Mouse (Mus musculus): Measurements from ENCODE around the gene Ift172. TPM values are rescaled to one million over a fixed set of nuclear protein-coding genes. Genes with fewer than 3 reads are reported as not detected.

The Ift172 gene
- total and polyA plus RNA-seq, 3 experiments = 28.0 to 42.9 (median 37.2) TPM

DNA sequence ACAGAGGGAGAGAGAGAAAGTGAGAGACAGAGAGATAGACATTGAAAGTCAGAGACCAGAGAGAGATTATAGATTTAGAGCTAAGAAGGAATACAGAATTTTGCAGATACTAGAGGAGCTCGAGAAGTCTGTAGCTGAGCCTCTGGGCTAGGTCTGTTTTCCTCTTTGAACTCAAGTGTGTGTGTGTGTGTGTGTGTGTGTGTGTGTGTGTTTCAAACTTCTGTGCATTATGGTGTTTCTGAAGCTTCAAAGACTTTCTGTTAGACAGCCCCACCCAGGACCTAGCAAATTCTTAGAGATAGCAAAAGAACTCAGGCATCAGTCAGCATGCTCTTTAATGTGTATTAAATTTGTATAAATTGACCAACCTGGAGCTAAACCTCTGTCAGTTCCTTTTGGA is 64.3 kb downstream of the Ift172 start:
- H3K79me2 ChIP-seq (replicated peaks; ENCODE audit: control insufficient read depth, insufficient read depth, low read length) = no peaks in the 10 kb centered on the region
- TF ChIP-seq CTCF (IDR thresholded peaks at IDR 0.05) = no peak
- H3K4me3 ChIP-seq = no peak overlapping the region
- 63% methylated on average over 1 of the region's 1 CpGs for WGBS
- no peaks in the 10 kb centered on the region for H3K36me3 ChIP-seq (ENCODE audit: control insufficient read depth, insufficient read depth, low read length)
- H3K27me3 ChIP-seq (ENCODE audit: control insufficient read depth, insufficient read depth, low read length) = no peaks in the 10 kb centered on the region
- no peaks in the 10 kb centered on the region for H3K4me1 ChIP-seq (ENCODE audit: control insufficient read depth, insufficient read depth, low read length)
- intact Hi-C loops (cut with DNase I) = no loop called here
- no peak for DNase-seq
- H3K27ac ChIP-seq = no peak overlapping the region
- no peak overlapping the region for H3K9ac ChIP-seq (ENCODE audit: low read depth, low read length)

DNA sequence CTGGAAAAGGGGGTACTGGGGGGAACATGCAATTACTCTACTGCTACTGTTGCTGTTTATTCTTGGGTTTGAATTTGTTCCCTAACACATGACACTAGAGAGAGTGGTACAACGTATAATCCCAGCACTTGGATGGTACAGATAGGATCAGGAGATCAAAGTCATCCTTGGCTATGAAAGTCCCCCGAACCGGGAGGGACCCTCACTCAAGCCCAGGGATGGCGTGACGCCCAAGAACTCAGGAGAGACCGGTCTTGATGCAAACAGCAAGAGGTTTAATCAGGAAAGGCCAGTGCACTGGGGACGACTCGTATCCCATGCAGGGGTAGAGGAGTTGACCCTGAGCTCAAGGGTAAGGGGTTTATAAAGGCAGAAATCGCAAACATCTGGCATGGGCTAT is 68.2 kb downstream of the Ift172 start:
- no peak overlapping the region for H3K27ac ChIP-seq
- H3K4me1 ChIP-seq (ENCODE audit: control insufficient read depth, insufficient read depth, low read length) = peaks cover 6% of the 10 kb centered on the region
- no peak for DNase-seq
- no peak overlapping the region for H3K4me3 ChIP-seq
- 95% methylated on average over 9 of the region's 9 CpGs for WGBS
- no peak for TF ChIP-seq CTCF (IDR thresholded peaks at IDR 0.05)
- TF ChIP-seq POLR2A (IDR thresholded peaks at IDR 0.05; ENCODE audit: insufficient read depth, low read depth, low read length) = no peak
- TF ChIP-seq EP300 (IDR thresholded peaks at IDR 0.05; ENCODE audit: insufficient read depth, low read depth, low read length) = no peak
- peaks cover 7% of the 10 kb centered on the region for H3K36me3 ChIP-seq (ENCODE audit: control insufficient read depth, insufficient read depth, low read length)
- 0 out of 2 replicates have a peak, but pooled peaks cover 2% of the 10 kb centered on the region for H3K79me2 ChIP-seq (replicated peaks; ENCODE audit: control insufficient read depth, insufficient read depth, low read length)
- no peaks in the 10 kb centered on the region for H3K27me3 ChIP-seq (ENCODE audit: control insufficient read depth, insufficient read depth, low read length)
- no peak overlapping the region for H3K9ac ChIP-seq (ENCODE audit: low read depth, low read length)
- intact Hi-C loops (cut with DNase I) = loop anchor here (5.0 kb wide), 1 partner anchor 105 kb away; no protein-coding TSS in a partner anchor

GRCm38 (mm10) chr5:31221304-31221945 is 69.5 kb downstream of the Ift172 start:
- DNase-seq = no peak
- peak overlapping the region; percentile 73; the same call in 1 of the 2 replicates for H3K9ac ChIP-seq (ENCODE audit: low read depth, low read length)
- 20% methylated on average over 11 of the region's 11 CpGs for WGBS
- intact Hi-C loops (cut with DNase I) = loop anchor here (2.0 to 5.0 kb wide), 3 partner anchors 19 to 106 kb away; partner anchors contain the start of genes Mpv17 and Zfp513
- H3K4me1 ChIP-seq (ENCODE audit: control insufficient read depth, insufficient read depth, low read length) = peaks cover 6% of the 10 kb centered on the region
- H3K4me3 ChIP-seq = peak overlapping the region; percentile 98
- H3K27ac ChIP-seq = peak overlapping the region; percentile 92
- H3K27me3 ChIP-seq (ENCODE audit: control insufficient read depth, insufficient read depth, low read length) = no peaks in the 10 kb centered on the region
- peaks cover 7% of the 10 kb centered on the region for H3K36me3 ChIP-seq (ENCODE audit: control insufficient read depth, insufficient read depth, low read length)
- peaks cover 4% of the 10 kb centered on the region for H3K79me2 ChIP-seq (replicated peaks; ENCODE audit: control insufficient read depth, insufficient read depth, low read length)
- TF ChIP-seq POLR2A (IDR thresholded peaks at IDR 0.05; ENCODE audit: insufficient read depth, low read depth, low read length) (no peak), CTCF (IDR thresholded peaks at IDR 0.05) (peak; percentile 41), EP300 (IDR thresholded peaks at IDR 0.05; ENCODE audit: insufficient read depth, low read depth, low read length) (no peak)

- Histone ChIP-seq H3K4me1 (ENCODE audit: control insufficient read depth, insufficient read depth, low read length) (peaks cover 6% of the 10 kb centered on the region), H3K36me3 (ENCODE audit: control insufficient read depth, insufficient read depth, low read length) (peaks cover 7% of the 10 kb centered on the region), H3K9ac (ENCODE audit: low read depth, low read length) (peak within 1 kb of the TSS; percentile 94), H3K27me3 (ENCODE audit: control insufficient read depth, insufficient read depth, low read length) (no peaks in the 10 kb centered on the region), H3K4me3 (peak within 1 kb of the TSS; percentile 98), H3K79me2 (replicated peaks; ENCODE audit: control insufficient read depth, insufficient read depth, low read length) (peaks cover 4% of the 10 kb centered on the region), H3K27ac (peak within 1 kb of the TSS; percentile 92)
- TF ChIP-seq EP300 (IDR thresholded peaks at IDR 0.05; ENCODE audit: insufficient read depth, low read depth, low read length) (no peak), CTCF (IDR thresholded peaks at IDR 0.05) (no peak), POLR2A (IDR thresholded peaks at IDR 0.05; ENCODE audit: insufficient read depth, low read depth, low read length) (peak; percentile 96)
- intact Hi-C loops (cut with DNase I) = loop anchor here (1.0 to 5.0 kb wide), 5 partner anchors 18 to 107 kb away; partner anchors contain the start of genes Ift172, Mpv17, Nrbp1 and Zfp513
- peak; percentile 98 to 100 for DNase-seq
- WGBS = under 1% methylated on average over 70 of the region's 70 CpGs
Observed at GRCm38 (mm10) chr5:31220448-31221303, 70.2 kb downstream of the Ift172 start, which contains the start of gene Ppm1g. TSS of gene Ppm1g (minus strand) at chr5:31220687.

DNA sequence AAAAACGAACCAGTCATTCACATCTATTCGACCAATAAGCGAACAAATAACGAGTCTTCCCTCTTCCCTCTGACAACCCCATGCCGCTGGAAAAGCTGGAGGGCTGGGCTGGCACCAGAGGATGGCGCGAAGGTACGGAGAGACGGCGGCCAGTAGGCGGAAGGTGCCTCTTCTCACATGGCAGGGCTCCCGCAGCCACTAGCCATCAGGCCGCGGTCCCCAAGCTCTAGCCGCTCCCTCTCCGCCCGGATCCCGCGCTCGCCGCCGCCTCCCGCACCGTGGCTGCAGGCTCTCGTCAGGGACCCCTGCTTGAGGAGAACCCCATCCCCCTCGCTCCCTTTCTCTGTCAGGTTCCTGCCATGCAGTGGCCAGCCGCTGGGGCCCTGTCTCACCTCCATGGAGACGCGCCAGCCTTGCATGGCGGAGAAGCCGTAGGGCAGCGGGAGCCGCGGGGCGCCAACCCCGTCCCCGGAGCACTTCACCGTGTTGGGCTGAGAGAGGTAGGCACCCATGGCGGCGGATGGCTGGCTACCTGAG is 70.9 kb downstream of the Ift172 start:
- DNase-seq = no peak
- TF ChIP-seq CTCF (IDR thresholded peaks at IDR 0.05) = peak; percentile 47
- no peak for TF ChIP-seq POLR2A (IDR thresholded peaks at IDR 0.05; ENCODE audit: insufficient read depth, low read depth, low read length)
- peak overlapping the region; percentile 92 for H3K27ac ChIP-seq
- peaks cover 6% of the 10 kb centered on the region for H3K4me1 ChIP-seq (ENCODE audit: control insufficient read depth, insufficient read depth, low read length)
- H3K4me3 ChIP-seq = peak overlapping the region; percentile 98
- H3K79me2 ChIP-seq (replicated peaks; ENCODE audit: control insufficient read depth, insufficient read depth, low read length) = peaks cover 4% of the 10 kb centered on the region
- no peaks in the 10 kb centered on the region for H3K27me3 ChIP-seq (ENCODE audit: control insufficient read depth, insufficient read depth, low read length)
- peak overlapping the region; percentile 94 for H3K9ac ChIP-seq (ENCODE audit: low read depth, low read length)
- H3K36me3 ChIP-seq (ENCODE audit: control insufficient read depth, insufficient read depth, low read length) = peaks cover 7% of the 10 kb centered on the region
- intact Hi-C loops (cut with DNase I) = loop anchor here (1.0 to 5.0 kb wide), 5 partner anchors 17 to 107 kb away; partner anchors contain the start of genes Ift172, Mpv17, Nrbp1 and Zfp513
- WGBS = under 1% methylated on average over 40 of the region's 40 CpGs
